Mouse (Mus musculus): ENCODE results near the gene Ogn. TPM values are rescaled to one million over a fixed set of nuclear protein-coding genes. Genes with fewer than 3 reads are reported as not detected.
A peak's percentile ranks its signal among the peaks of the same experiment; 100 is the strongest.

The Ogn gene
- polyA plus RNA-seq, 1 experiment from 2014 or later = 51.3 TPM

DNA sequence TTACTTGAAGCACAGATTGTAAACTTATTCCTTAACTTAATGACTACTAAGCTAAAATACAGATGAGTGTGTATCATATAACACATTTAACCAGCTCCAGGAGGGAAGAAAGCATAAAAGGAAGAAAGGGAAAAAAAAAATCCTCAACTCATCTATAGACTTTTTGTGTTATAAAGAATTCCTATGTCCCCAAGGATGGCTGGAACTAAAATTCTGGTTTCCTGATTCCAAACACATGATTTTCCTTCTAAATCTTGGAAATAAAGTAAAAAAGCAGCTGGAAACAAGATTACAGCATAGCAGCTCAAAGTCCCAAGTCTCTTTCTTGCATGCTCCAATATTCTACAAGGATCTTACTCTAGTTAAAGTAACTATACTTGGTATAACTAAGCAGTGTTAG lies 4.2 kb upstream of the Ogn start:
- no peak overlapping the region for H3K4me3 ChIP-seq
- H3K9ac ChIP-seq = no peak overlapping the region
- H3K4me1 ChIP-seq (replicated peaks) = no peaks in the 10 kb centered on the region
- no peaks in the 10 kb centered on the region for H3K27me3 ChIP-seq
- no peak for ATAC-seq (replicated peaks; ENCODE audit: insufficient number of reproducible peaks, insufficient read depth, low FRiP score, low read depth)
- no peak overlapping the region for H3K4me2 ChIP-seq
- H3K27ac ChIP-seq = no peak overlapping the region
- no peaks in the 10 kb centered on the region for H3K36me3 ChIP-seq
- H3K9me3 ChIP-seq (replicated peaks) = no peaks in the 10 kb centered on the region

GRCm38 (mm10) chr13:49608589-49609322 lies 910 bp downstream of the Ogn start:
- no peaks in the 10 kb centered on the region for H3K9me3 ChIP-seq (replicated peaks)
- no peaks in the 10 kb centered on the region for H3K27me3 ChIP-seq
- H3K4me2 ChIP-seq = peak overlapping the region; percentile 46
- 33% methylated on average over 4 of the region's 4 CpGs for WGBS
- H3K9ac ChIP-seq = no peak overlapping the region
- no peak for ATAC-seq (replicated peaks; ENCODE audit: insufficient number of reproducible peaks, insufficient read depth, low FRiP score, low read depth)
- no peaks in the 10 kb centered on the region for H3K36me3 ChIP-seq
- peak overlapping the region; percentile 37 for H3K4me3 ChIP-seq
- peak overlapping the region; percentile 73 for H3K27ac ChIP-seq
- no peaks in the 10 kb centered on the region for H3K4me1 ChIP-seq (replicated peaks)

GRCm38 (mm10) chr13:49617021-49617420 lies 9.2 kb downstream of the Ogn start:
- Histone ChIP-seq H3K9ac (no peak overlapping the region), H3K36me3 (peaks cover 4% of the 10 kb centered on the region), H3K4me1 (replicated peaks) (no peaks in the 10 kb centered on the region), H3K27ac (no peak overlapping the region), H3K4me2 (no peak overlapping the region), H3K9me3 (replicated peaks) (no peaks in the 10 kb centered on the region), H3K27me3 (no peaks in the 10 kb centered on the region), H3K4me3 (no peak overlapping the region)
- 76% methylated on average over 3 of the region's 3 CpGs for WGBS
- ATAC-seq (replicated peaks; ENCODE audit: insufficient number of reproducible peaks, insufficient read depth, low FRiP score, low read depth) = no peak

- ATAC-seq (replicated peaks; ENCODE audit: insufficient number of reproducible peaks, insufficient read depth, low FRiP score, low read depth) = no peak
- H3K4me1 ChIP-seq (replicated peaks) = no peaks in the 10 kb centered on the region
These were observed 10.5 kb downstream of the Ogn start for GRCm38 (mm10) chr13:49618365-49618764.

DNA sequence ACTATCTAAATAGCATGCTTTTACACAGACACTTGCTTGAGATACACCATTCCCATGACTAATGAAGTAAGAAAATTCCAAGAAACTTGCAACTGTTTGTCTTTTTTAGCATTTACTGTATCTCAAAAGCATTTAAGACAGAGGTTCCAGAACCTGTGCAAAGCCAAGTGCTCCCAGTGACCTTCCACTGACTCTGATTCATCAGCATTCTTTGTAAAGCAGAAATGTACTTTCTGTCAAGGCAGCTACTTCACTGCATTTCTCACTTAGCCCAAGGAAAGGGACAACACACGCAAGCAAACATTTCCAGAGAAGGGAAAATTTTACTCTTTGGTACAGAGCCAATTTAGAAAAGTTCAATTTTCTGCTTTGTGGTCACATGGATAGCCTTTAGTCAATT lies 15.4 kb downstream of the Ogn start:
- no peak for ATAC-seq (replicated peaks; ENCODE audit: insufficient number of reproducible peaks, insufficient read depth, low FRiP score, low read depth)
- no peak overlapping the region for H3K4me3 ChIP-seq
- 66% methylated on average over 1 of the region's 1 CpGs for WGBS
- no peak overlapping the region for H3K27ac ChIP-seq
- H3K27me3 ChIP-seq = no peaks in the 10 kb centered on the region
- H3K9me3 ChIP-seq (replicated peaks) = no peaks in the 10 kb centered on the region
- H3K4me2 ChIP-seq = no peak overlapping the region
- H3K36me3 ChIP-seq = no peaks in the 10 kb centered on the region
- no peak overlapping the region for H3K9ac ChIP-seq
- H3K4me1 ChIP-seq (replicated peaks) = no peaks in the 10 kb centered on the region

More at GRCm38 (mm10) chr13:49618365-49618764, 10.5 kb downstream of the Ogn start:
- Histone ChIP-seq H3K27me3 (no peaks in the 10 kb centered on the region), H3K36me3 (peaks cover 4% of the 10 kb centered on the region), H3K9me3 (replicated peaks) (no peaks in the 10 kb centered on the region), H3K9ac (no peak overlapping the region), H3K4me2 (no peak overlapping the region), H3K4me3 (no peak overlapping the region), H3K27ac (no peak overlapping the region)

GRCm38 (mm10) chr13:49628167-49628566 lies 20.3 kb downstream of the Ogn start:
- ATAC-seq (replicated peaks; ENCODE audit: insufficient number of reproducible peaks, insufficient read depth, low FRiP score, low read depth) = no peak
- Histone ChIP-seq H3K4me3 (no peak overlapping the region), H3K36me3 (no peaks in the 10 kb centered on the region), H3K27me3 (no peaks in the 10 kb centered on the region), H3K9me3 (replicated peaks) (no peaks in the 10 kb centered on the region), H3K9ac (no peak overlapping the region), H3K27ac (no peak overlapping the region), H3K4me1 (replicated peaks) (no peaks in the 10 kb centered on the region), H3K4me2 (no peak overlapping the region)

DNA sequence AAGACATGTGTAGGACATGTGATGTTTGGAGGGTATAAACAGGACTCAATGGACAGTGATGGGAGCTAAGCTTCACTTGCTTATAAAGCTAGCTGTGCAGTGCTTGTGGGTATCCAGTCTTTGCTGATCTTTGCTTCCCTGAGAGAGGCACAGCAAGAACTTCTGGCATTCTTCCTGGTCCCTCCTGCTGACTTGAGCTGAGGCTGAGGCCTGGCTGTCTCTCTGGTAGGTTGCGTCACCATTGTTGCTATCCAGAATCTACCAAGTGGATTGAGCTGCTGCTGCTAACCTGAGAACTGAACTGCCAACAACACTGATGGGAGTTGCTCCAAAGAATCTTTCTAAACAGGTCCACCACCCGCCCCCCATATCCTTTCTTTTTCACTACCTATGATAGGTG lies 21.2 kb downstream of the Ogn start:
- no peaks in the 10 kb centered on the region for H3K27me3 ChIP-seq
- H3K4me1 ChIP-seq (replicated peaks) = no peaks in the 10 kb centered on the region
- no peak for ATAC-seq (replicated peaks; ENCODE audit: insufficient number of reproducible peaks, insufficient read depth, low FRiP score, low read depth)
- 86% methylated on average over 2 of the region's 2 CpGs for WGBS
- H3K27ac ChIP-seq = no peak overlapping the region
- no peak overlapping the region for H3K4me3 ChIP-seq
- H3K4me2 ChIP-seq = no peak overlapping the region
- H3K9ac ChIP-seq = no peak overlapping the region
- no peaks in the 10 kb centered on the region for H3K36me3 ChIP-seq
- H3K9me3 ChIP-seq (replicated peaks) = no peaks in the 10 kb centered on the region

- H3K27ac ChIP-seq = no peak overlapping the region
- H3K9ac ChIP-seq = no peak overlapping the region
- no peaks in the 10 kb centered on the region for H3K9me3 ChIP-seq (replicated peaks)
- peaks cover 3% of the 10 kb centered on the region; the same call in 1 of the 2 replicates for H3K36me3 ChIP-seq
- H3K4me2 ChIP-seq = no peak overlapping the region
- H3K4me1 ChIP-seq (replicated peaks) = peaks cover 2% of the 10 kb centered on the region; the same call in 1 of the 2 replicates
- ATAC-seq (replicated peaks; ENCODE audit: insufficient number of reproducible peaks, insufficient read depth, low FRiP score, low read depth) = no peak
- 89% methylated on average over 2 of the region's 2 CpGs for WGBS
- H3K4me3 ChIP-seq = no peak overlapping the region
- no peaks in the 10 kb centered on the region for H3K27me3 ChIP-seq
These were observed 32.1 kb downstream of the Ogn start for GRCm38 (mm10) chr13:49639965-49640364.

- Histone ChIP-seq H3K9ac (no peak overlapping the region), H3K4me3 (no peak overlapping the region), H3K4me1 (replicated peaks) (peaks cover 2% of the 10 kb centered on the region; the same call in 1 of the 2 replicates), H3K4me2 (no peak overlapping the region), H3K27me3 (no peaks in the 10 kb centered on the region), H3K36me3 (no peaks in the 10 kb centered on the region), H3K9me3 (replicated peaks) (no peaks in the 10 kb centered on the region), H3K27ac (no peak overlapping the region)
- ATAC-seq (replicated peaks; ENCODE audit: insufficient number of reproducible peaks, insufficient read depth, low FRiP score, low read depth) = no peak
- 72% methylated on average over 6 of the region's 6 CpGs for WGBS
These were observed 34.8 kb downstream of the Ogn start for GRCm38 (mm10) chr13:49642650-49643049.

GRCm38 (mm10) chr13:49643669-49644362 lies 36.0 kb downstream of the Ogn start:
- no peaks in the 10 kb centered on the region for H3K9me3 ChIP-seq (replicated peaks)
- no peaks in the 10 kb centered on the region for H3K27me3 ChIP-seq
- no peak overlapping the region for H3K4me2 ChIP-seq
- no peak overlapping the region for H3K4me3 ChIP-seq
- no peaks in the 10 kb centered on the region for H3K36me3 ChIP-seq
- H3K27ac ChIP-seq = 0 out of 2 replicates have a peak overlapping the region, but pooled peaks have one; percentile 15
- H3K9ac ChIP-seq = no peak overlapping the region
- ATAC-seq (replicated peaks; ENCODE audit: insufficient number of reproducible peaks, insufficient read depth, low FRiP score, low read depth) = no peak
- peaks cover 2% of the 10 kb centered on the region; the same call in 1 of the 2 replicates for H3K4me1 ChIP-seq (replicated peaks)

- Histone ChIP-seq H3K9me3 (replicated peaks) (no peaks in the 10 kb centered on the region), H3K4me2 (no peak overlapping the region), H3K4me3 (no peak overlapping the region), H3K27ac (peak overlapping the region; percentile 57; the same call in 1 of the 2 replicates), H3K27me3 (no peaks in the 10 kb centered on the region), H3K36me3 (no peaks in the 10 kb centered on the region), H3K9ac (no peak overlapping the region), H3K4me1 (replicated peaks) (peaks cover 2% of the 10 kb centered on the region; the same call in 1 of the 2 replicates)
- 68% methylated on average over 2 of the region's 2 CpGs for WGBS
- 0 out of 2 replicates have a peak, but pooled peaks have one; percentile 22 for ATAC-seq (replicated peaks; ENCODE audit: insufficient number of reproducible peaks, insufficient read depth, low FRiP score, low read depth)
These were observed 37.1 kb downstream of the Ogn start for GRCm38 (mm10) chr13:49644731-49645529.
